Mouse (Mus musculus) heart, embryonic 14.5 days (tissue): ENCODE results near the gene Bmpr1a. TPM values are rescaled to one million over a fixed set of nuclear protein-coding genes. Genes with fewer than 3 reads are reported as not detected.
A peak's percentile ranks its signal among the peaks of the same experiment; 100 is the strongest.

ENCODE experiments used
- ATAC-seq: fragments of 200-750 bp; cut with Nextera tagmentation; 2 replicates; pipeline ENCODE4 v1.8.0; 2017; ENCODE audit warnings: low read depth, moderate TSS enrichment; ENCODE audit not compliant: insufficient number of reproducible peaks, insufficient read depth, low FRiP score
- H3K27ac ChIP-seq, 2 experiments: fragments of 200-500 bp in 1 of 2; fragments of 300-500 bp in 1 of 2; sonication (generic) in 1 of 2; replicated peaks in 1 of 2; 2 replicates each; pipeline ENCODE4 v1.5.1; 2012 to 2014; ENCODE audit warnings: low read depth in 2 of 2, low read length in 2 of 2, control low read depth in 1 of 2, mild to moderate bottlenecking in 1 of 2, mixed read lengths in 1 of 2; ENCODE audit not compliant: control insufficient read depth in 1 of 2, insufficient read depth in 1 of 2
- H3K27me3 ChIP-seq: fragments of 300-500 bp; sonication (generic); 2 replicates; pipeline ENCODE4 v1.6.1; 2014; ENCODE audit warnings: mild to moderate bottlenecking, low read length, control low read depth; ENCODE audit not compliant: control insufficient read depth, insufficient read depth
- H3K36me3 ChIP-seq: fragments of 300-500 bp; sonication (generic); 2 replicates; pipeline ENCODE4 v1.6.1; 2014; ENCODE audit warnings: mild to moderate bottlenecking, control low read depth, low read length, mixed read lengths; ENCODE audit not compliant: control insufficient read depth, insufficient read depth
- H3K4me1 ChIP-seq, 2 experiments: fragments of 200-500 bp in 1 of 2; fragments of 300-500 bp in 1 of 2; sonication (generic) in 1 of 2; 2 replicates each; pipeline ENCODE4 v1.6.1; 2012 to 2014; ENCODE audit warnings: low read length in 2 of 2, control low read depth in 1 of 2, mixed read lengths in 1 of 2; ENCODE audit not compliant: control insufficient read depth in 2 of 2, insufficient read depth in 2 of 2
- H3K4me2 ChIP-seq: fragments of 300-500 bp; sonication (generic); 2 replicates; pipeline ENCODE4 v1.6.1; 2014; ENCODE audit warnings: mild to moderate bottlenecking, low read length
- H3K4me3 ChIP-seq, 2 experiments: fragments of 200-500 bp in 1 of 2; fragments of 300-500 bp in 1 of 2; sonication (generic) in 1 of 2; 2 replicates each; pipeline ENCODE4 v1.5.1; 2012 to 2014; ENCODE audit warnings: low read length in 2 of 2, mild to moderate bottlenecking in 2 of 2, control low read depth in 1 of 2, low read depth in 1 of 2, moderate library complexity in 1 of 2; ENCODE audit not compliant: control insufficient read depth in 1 of 2, insufficient read depth in 1 of 2
- H3K9ac ChIP-seq: fragments of 300-500 bp; sonication (generic); 2 replicates; pipeline ENCODE4 v1.6.1; 2014; ENCODE audit warnings: mild to moderate bottlenecking, low read length
- H3K9me3 ChIP-seq: fragments of 300-500 bp; sonication (generic); 2 replicates; pipeline ENCODE4 v1.6.1; 2016; ENCODE audit warnings: low read length, control low read depth; ENCODE audit not compliant: control insufficient read depth
- WGBS: fragments of 180-500 bp; shearing (Covaris S2); extraction: QIAGEN DNeasy Blood & Tissue Kit; methylation state at CpG from one replicate; pipeline ENCODE4 v1.1.7; 2014; 5-methylcytosine and 5-hydroxymethylcytosine counted together
- polyA plus RNA-seq: library from polyadenylated mRNA; unstranded; fragments of >200 nt; fragmentation: Nextera tagmentation; extraction: Ambion mirVana; gene quantifications from 2 replicates; pipeline ENCODE4 v1.2.1, GENCODE M21; 2014

The Bmpr1a gene
- polyA plus RNA-seq, 1 experiment from 2014 or later = 49.0 TPM

- H3K4me1 ChIP-seq = peaks cover 7 to 63% of the 10 kb centered on the region in 2 experiments
- H3K27me3 ChIP-seq = no peaks in the 10 kb centered on the region
- 23% methylated on average over 6 of the region's 6 CpGs for WGBS
- H3K36me3 ChIP-seq = no peaks in the 10 kb centered on the region
- ATAC-seq = 0 out of 2 replicates have a peak, but pooled peaks have one; percentile 71
- no peaks in the 10 kb centered on the region for H3K9me3 ChIP-seq
- peak overlapping the region; percentile 28 for H3K9ac ChIP-seq
- H3K4me3 ChIP-seq = no peak overlapping the region
- H3K27ac ChIP-seq = peak overlapping the region; percentile 69 to 79
- peak overlapping the region; percentile 31 for H3K4me2 ChIP-seq
Measured at GRCm38 (mm10) chr14:34483469-34484341, 19.4 kb downstream of the Bmpr1a start.

GRCm38 (mm10) chr14:34471591-34471990 is 31.6 kb downstream of the Bmpr1a start:
- no peak for ATAC-seq
- Histone ChIP-seq H3K4me2 (no peak overlapping the region), H3K27ac (no peak overlapping the region), H3K27me3 (no peaks in the 10 kb centered on the region), H3K4me3 (no peak overlapping the region), H3K4me1 (peaks cover 2 to 45% of the 10 kb centered on the region in 2 experiments), H3K36me3 (no peaks in the 10 kb centered on the region), H3K9ac (no peak overlapping the region), H3K9me3 (no peaks in the 10 kb centered on the region)

GRCm38 (mm10) chr14:34466291-34466690 is 36.9 kb downstream of the Bmpr1a start:
- no peaks in the 10 kb centered on the region for H3K27me3 ChIP-seq
- H3K36me3 ChIP-seq = no peaks in the 10 kb centered on the region
- H3K9me3 ChIP-seq = no peaks in the 10 kb centered on the region
- ATAC-seq = no peak
- no peak overlapping the region for H3K9ac ChIP-seq
- H3K4me2 ChIP-seq = no peak overlapping the region
- WGBS = 53% methylated on average over 3 of the region's 3 CpGs
- H3K27ac ChIP-seq = no peak overlapping the region
- peaks cover 0 to 21% of the 10 kb centered on the region in 2 experiments; a peak in 3 of 4 replicates for H3K4me1 ChIP-seq
- H3K4me3 ChIP-seq = no peak overlapping the region

- H3K4me3 ChIP-seq = no peak overlapping the region
- peaks cover under 1 to 15% of the 10 kb centered on the region in 2 experiments; a peak in 3 of 4 replicates for H3K4me1 ChIP-seq
- peaks cover 46% of the 10 kb centered on the region for H3K36me3 ChIP-seq
- WGBS = 78% methylated on average over 2 of the region's 2 CpGs
- no peak overlapping the region for H3K27ac ChIP-seq
- ATAC-seq = no peak
- no peaks in the 10 kb centered on the region for H3K27me3 ChIP-seq
- H3K4me2 ChIP-seq = no peak overlapping the region
- H3K9me3 ChIP-seq = no peaks in the 10 kb centered on the region
- H3K9ac ChIP-seq = no peak overlapping the region
Measured at GRCm38 (mm10) chr14:34459386-34459785, 43.8 kb downstream of the Bmpr1a start.

GRCm38 (mm10) chr14:34458880-34459279 is 44.3 kb downstream of the Bmpr1a start:
- WGBS = 72% methylated on average over 1 of the region's 1 CpGs
- Histone ChIP-seq H3K9me3 (no peaks in the 10 kb centered on the region), H3K4me3 (no peak overlapping the region), H3K36me3 (peaks cover 46% of the 10 kb centered on the region), H3K27ac (no peak overlapping the region), H3K4me2 (no peak overlapping the region), H3K9ac (no peak overlapping the region), H3K4me1 (peaks cover 2 to 21% of the 10 kb centered on the region in 2 experiments; a peak in 3 of 4 replicates), H3K27me3 (no peaks in the 10 kb centered on the region)
- no peak for ATAC-seq

- H3K27me3 ChIP-seq = no peaks in the 10 kb centered on the region
- H3K9me3 ChIP-seq = no peaks in the 10 kb centered on the region
- no peak overlapping the region for H3K4me2 ChIP-seq
- H3K9ac ChIP-seq = no peak overlapping the region
- WGBS = 64% methylated on average over 3 of the region's 3 CpGs
- ATAC-seq = no peak
- peaks cover 38% of the 10 kb centered on the region for H3K36me3 ChIP-seq
- H3K4me3 ChIP-seq = no peak overlapping the region
- H3K4me1 ChIP-seq = peaks cover 2 to 35% of the 10 kb centered on the region in 2 experiments; a peak in 3 of 4 replicates
- H3K27ac ChIP-seq = peak overlapping the region; percentile 61 to 74
Measured at GRCm38 (mm10) chr14:34454282-34454681, 48.9 kb downstream of the Bmpr1a start.

GRCm38 (mm10) chr14:34453648-34454047 is 49.5 kb downstream of the Bmpr1a start:
- Histone ChIP-seq H3K4me2 (no peak overlapping the region), H3K36me3 (peaks cover 35% of the 10 kb centered on the region), H3K4me1 (peaks cover 2 to 35% of the 10 kb centered on the region in 2 experiments; a peak in 3 of 4 replicates), H3K9ac (no peak overlapping the region), H3K4me3 (no peak overlapping the region), H3K27ac (peak overlapping the region; percentile 36 to 74), H3K9me3 (no peaks in the 10 kb centered on the region), H3K27me3 (no peaks in the 10 kb centered on the region)
- WGBS = 29% methylated on average over 6 of the region's 6 CpGs
- ATAC-seq = no peak
